Mouse (Mus musculus) ES-Bruce4 (cell line): ENCODE data around the gene Abhd5. TPM values are rescaled to one million over a fixed set of nuclear protein-coding genes. Genes with fewer than 3 reads are reported as not detected.
"Not testable (repeated sequence)": the region's sequence is repeated elsewhere in the genome, so short reads cannot be mapped to it uniquely, and the experiment has no call there.

Experiments used
- H3K27ac ChIP-seq: 2 replicates; pipeline ENCODE4 v1.5.1; 2012; ENCODE audit warnings: low read length, inconsistent platforms; ENCODE audit not compliant: insufficient read depth
- H3K27me3 ChIP-seq: 2 replicates; pipeline ENCODE4 v1.6.1; 2012; ENCODE audit warnings: mild to moderate bottlenecking, low read length, inconsistent platforms; ENCODE audit not compliant: control insufficient read depth, poor library complexity, insufficient read depth, severe bottlenecking
- H3K36me3 ChIP-seq: 2 replicates; pipeline ENCODE4 v1.6.1; 2012; ENCODE audit warnings: inconsistent platforms, mild to moderate bottlenecking, low read length, moderate library complexity; ENCODE audit not compliant: control insufficient read depth, poor library complexity, insufficient read depth, severe bottlenecking
- H3K4me1 ChIP-seq: one replicate; pipeline ENCODE4 v1.8.1; 2011; ENCODE audit warnings: low read length; ENCODE audit not compliant: control insufficient read depth, insufficient read depth
- H3K4me3 ChIP-seq: 2 replicates; pipeline ENCODE4 v1.5.1; 2011; ENCODE audit warnings: low read depth, mild to moderate bottlenecking, low read length
- H3K9ac ChIP-seq: 2 replicates; pipeline ENCODE4 v1.6.1; 2012; ENCODE audit warnings: low read depth, mild to moderate bottlenecking, inconsistent platforms; ENCODE audit not compliant: poor library complexity, severe bottlenecking
- H3K9me3 ChIP-seq: replicated peaks from 2 replicates; pipeline ENCODE4 v1.6.1; 2012; ENCODE audit warnings: mild to moderate bottlenecking, low read length, inconsistent platforms; ENCODE audit not compliant: control insufficient read depth, poor library complexity, insufficient read depth, severe bottlenecking
- CTCF ChIP-seq: IDR thresholded peaks from one replicate; pipeline ENCODE4 v1.8.1; 2011; ENCODE audit warnings: low read depth, low read length
- EP300 ChIP-seq: IDR thresholded peaks from 2 replicates; pipeline ENCODE4 v1.6.1; 2011; ENCODE audit warnings: low read depth, low read length; ENCODE audit not compliant: insufficient read depth
- POLR2A ChIP-seq: IDR thresholded peaks from one replicate; pipeline ENCODE4 v1.8.1; 2011; ENCODE audit warnings: low read length; ENCODE audit not compliant: insufficient read depth
- polyA plus RNA-seq: library from polyadenylated mRNA; stranded (reverse); fragments of >200 nt; gene quantifications from 2 replicates; pipeline ENCODE4 v1.2.4, GENCODE M21; 2011; ENCODE audit warnings: low read depth; ENCODE audit not compliant: missing spikeins, insufficient read depth, insufficient read length

The Abhd5 gene
- polyA plus RNA-seq, 1 experiment = 28.4 TPM

DNA sequence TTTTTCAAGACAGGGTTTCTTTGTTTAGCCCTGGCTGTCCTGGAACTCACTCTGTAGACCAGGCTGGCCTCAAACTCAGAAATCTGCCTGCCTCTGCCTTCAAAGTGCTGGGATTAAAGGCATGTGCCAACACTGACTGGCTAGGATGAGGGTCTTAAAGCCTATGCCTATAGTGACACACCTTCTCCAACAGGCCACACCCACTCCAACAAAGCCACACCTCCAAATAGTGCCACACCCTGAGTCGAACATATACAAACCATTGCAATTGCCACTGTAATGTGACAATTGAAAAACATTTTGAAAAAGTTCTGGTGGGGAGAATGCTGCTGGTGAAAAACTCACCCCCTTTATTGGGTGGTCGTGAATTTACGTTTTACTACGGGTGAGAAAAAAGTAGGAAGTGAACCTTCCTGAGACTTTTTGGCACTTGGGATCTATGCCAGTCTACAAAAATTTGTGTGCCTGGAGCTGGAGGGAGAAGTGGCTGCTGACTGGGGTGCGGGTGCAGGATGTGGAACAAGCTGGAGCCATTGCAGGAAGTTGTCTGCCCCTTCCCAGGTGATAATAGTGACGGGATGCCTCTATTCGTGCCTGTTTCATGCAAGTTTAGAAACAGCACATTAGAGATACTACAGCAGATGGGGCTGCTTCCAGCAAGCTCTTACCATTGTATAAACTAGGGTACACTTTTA lies 39.0 kb upstream of the Abhd5 start:
- Histone ChIP-seq H3K27me3 (no peaks in the 10 kb centered on the region), H3K4me3 (no peak overlapping the region), H3K36me3 (no peaks in the 10 kb centered on the region), H3K9me3 (no peaks in the 10 kb centered on the region), H3K27ac (no peak overlapping the region), H3K9ac (no peak overlapping the region), H3K4me1 (peaks cover 2% of the 10 kb centered on the region)
- no peak for TF ChIP-seq EP300
- no peak for TF ChIP-seq POLR2A
- no peak for TF ChIP-seq CTCF

DNA sequence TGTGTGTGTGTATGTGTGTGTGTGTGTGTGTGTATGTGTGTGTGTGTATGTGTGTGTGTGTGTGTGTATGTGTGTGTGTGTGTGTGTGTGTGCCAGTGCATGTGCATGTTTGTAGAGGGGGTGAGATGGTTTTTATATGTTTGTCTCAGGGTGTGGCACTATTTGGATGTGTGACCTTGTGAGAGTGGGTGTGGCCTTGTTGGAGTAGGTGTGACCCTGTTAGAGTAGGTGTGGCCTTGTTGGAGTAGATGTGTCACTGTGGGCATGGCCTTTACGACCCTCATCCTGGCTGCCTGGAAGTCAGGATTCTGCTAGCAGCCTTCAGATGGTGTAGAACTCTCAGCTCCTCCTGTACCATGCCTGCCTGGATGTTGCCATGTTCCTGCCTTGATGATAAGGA lies 38.3 kb upstream of the Abhd5 start:
- H3K27ac ChIP-seq = not testable (repeated sequence)

GRCm38 (mm10) chr9:122314386-122314785 lies 37.0 kb upstream of the Abhd5 start:
- Histone ChIP-seq H3K27me3 (no peaks in the 10 kb centered on the region), H3K9ac (no peak overlapping the region)
- no peak for TF ChIP-seq CTCF
- TF ChIP-seq POLR2A = no peak
- no peak for TF ChIP-seq EP300

More for the DNA sequence above, 38.3 kb upstream of the Abhd5 start:
- not testable (repeated sequence) for H3K4me1 ChIP-seq, H3K36me3 ChIP-seq, H3K9ac ChIP-seq, H3K4me3 ChIP-seq, H3K9me3 ChIP-seq, H3K27me3 ChIP-seq

GRCm38 (mm10) chr9:122314942-122315341 lies 36.5 kb upstream of the Abhd5 start:
- no peaks in the 10 kb centered on the region for H3K9me3 ChIP-seq
- H3K36me3 ChIP-seq = no peaks in the 10 kb centered on the region
- H3K4me3 ChIP-seq = no peak overlapping the region
- H3K9ac ChIP-seq = no peak overlapping the region
- H3K4me1 ChIP-seq = no peaks in the 10 kb centered on the region
- H3K27ac ChIP-seq = no peak overlapping the region
- TF ChIP-seq EP300 = no peak
- TF ChIP-seq CTCF = no peak
- no peak for TF ChIP-seq POLR2A
- H3K27me3 ChIP-seq = no peaks in the 10 kb centered on the region

More at GRCm38 (mm10) chr9:122314386-122314785, 37.0 kb upstream of the Abhd5 start:
- no peak overlapping the region for H3K27ac ChIP-seq
- no peak overlapping the region for H3K4me3 ChIP-seq
- H3K9me3 ChIP-seq = no peaks in the 10 kb centered on the region
- H3K36me3 ChIP-seq = no peaks in the 10 kb centered on the region
- H3K4me1 ChIP-seq = peaks cover under 1% of the 10 kb centered on the region

DNA sequence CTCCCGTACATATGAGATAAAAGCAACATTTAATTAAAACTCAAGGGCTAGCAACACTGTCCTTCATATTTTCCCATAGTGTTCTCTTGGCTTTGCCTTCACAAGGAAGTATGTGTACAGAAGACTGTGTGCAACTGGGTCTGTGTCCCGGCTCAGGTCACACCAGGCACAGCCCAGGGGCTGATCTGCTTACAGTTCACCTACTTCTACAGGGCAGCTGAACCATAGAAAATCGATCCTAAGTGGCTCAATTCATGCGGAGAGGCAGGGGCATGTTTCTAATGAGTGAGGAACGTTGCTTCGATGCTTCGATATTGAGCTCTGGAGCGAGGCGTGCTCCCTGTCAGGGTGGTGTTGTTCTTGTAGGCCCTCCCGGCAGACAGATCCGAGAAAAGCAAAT lies 35.9 kb upstream of the Abhd5 start:
- no peaks in the 10 kb centered on the region for H3K27me3 ChIP-seq
- H3K9me3 ChIP-seq = no peaks in the 10 kb centered on the region
- H3K9ac ChIP-seq = no peak overlapping the region
- H3K4me3 ChIP-seq = no peak overlapping the region
- TF ChIP-seq EP300 (no peak), CTCF (no peak), POLR2A (no peak)
- no peak overlapping the region for H3K27ac ChIP-seq
- H3K36me3 ChIP-seq = no peaks in the 10 kb centered on the region
- no peaks in the 10 kb centered on the region for H3K4me1 ChIP-seq

GRCm38 (mm10) chr9:122316562-122316961 lies 34.8 kb upstream of the Abhd5 start:
- H3K27ac ChIP-seq = no peak overlapping the region
- H3K27me3 ChIP-seq = no peaks in the 10 kb centered on the region
- H3K9me3 ChIP-seq = no peaks in the 10 kb centered on the region
- H3K4me1 ChIP-seq = no peaks in the 10 kb centered on the region
- H3K4me3 ChIP-seq = no peak overlapping the region
- H3K36me3 ChIP-seq = no peaks in the 10 kb centered on the region
- TF ChIP-seq POLR2A (no peak), EP300 (no peak), CTCF (no peak)
- H3K9ac ChIP-seq = no peak overlapping the region
